Mouse (Mus musculus): ENCODE results near the gene Aldh1l1. TPM values are rescaled to one million over a fixed set of nuclear protein-coding genes. Genes with fewer than 3 reads are reported as not detected.
"Not testable (repeated sequence)": the region's sequence is repeated elsewhere in the genome, so short reads cannot be mapped to it uniquely, and the experiment has no call there.

Gene Aldh1l1
- polyA plus RNA-seq, 1 experiment from 2014 or later: 8.1 TPM

GRCm38 (mm10) chr6:90630427-90630826 lies 144.2 kb downstream of the Aldh1l1 start:
- no peak overlapping the region for H3K27ac ChIP-seq
- no peaks in the 10 kb centered on the region for H3K4me1 ChIP-seq
- no peak overlapping the region for H3K4me2 ChIP-seq
- no peak overlapping the region for H3K9ac ChIP-seq
- H3K27me3 ChIP-seq: no peaks in the 10 kb centered on the region
- no peaks in the 10 kb centered on the region for H3K9me3 ChIP-seq (replicated peaks)
- no peaks in the 10 kb centered on the region for H3K36me3 ChIP-seq (ENCODE audit: poor library complexity, severe bottlenecking)
- ATAC-seq: no peak
- no peak overlapping the region for H3K4me3 ChIP-seq
- WGBS: 88% methylated on average over 7 of the region's 7 CpGs

GRCm38 (mm10) chr6:90632526-90632925 lies 146.3 kb downstream of the Aldh1l1 start:
- H3K4me3 ChIP-seq; H3K9ac ChIP-seq; ATAC-seq; H3K36me3 ChIP-seq (ENCODE audit: poor library complexity, severe bottlenecking); H3K9me3 ChIP-seq (replicated peaks); H3K4me2 ChIP-seq; H3K27ac ChIP-seq; H3K27me3 ChIP-seq; H3K4me1 ChIP-seq: not testable (repeated sequence)
- 70% methylated on average over 3 of the region's 3 CpGs for WGBS

GRCm38 (mm10) chr6:90635081-90635480 lies 148.9 kb downstream of the Aldh1l1 start:
- Histone ChIP-seq H3K27me3 (no peaks in the 10 kb centered on the region), H3K9me3 (replicated peaks) (no peaks in the 10 kb centered on the region), H3K36me3 (ENCODE audit: poor library complexity, severe bottlenecking) (no peaks in the 10 kb centered on the region), H3K9ac (no peak overlapping the region), H3K4me2 (no peak overlapping the region), H3K4me3 (no peak overlapping the region), H3K4me1 (no peaks in the 10 kb centered on the region), H3K27ac (no peak overlapping the region)
- no peak for ATAC-seq
- 46% methylated on average over 4 of the region's 4 CpGs for WGBS

- Histone ChIP-seq H3K4me1 (no peaks in the 10 kb centered on the region), H3K27ac (no peak overlapping the region), H3K9ac (no peak overlapping the region), H3K4me3 (no peak overlapping the region), H3K36me3 (ENCODE audit: poor library complexity, severe bottlenecking) (no peaks in the 10 kb centered on the region), H3K27me3 (no peaks in the 10 kb centered on the region), H3K4me2 (no peak overlapping the region), H3K9me3 (replicated peaks) (no peaks in the 10 kb centered on the region)
- ATAC-seq: no peak
- 78% methylated on average over 3 of the region's 3 CpGs for WGBS
Observed at GRCm38 (mm10) chr6:90635611-90636010, 149.4 kb downstream of the Aldh1l1 start.

GRCm38 (mm10) chr6:90643057-90643456 lies 156.8 kb downstream of the Aldh1l1 start:
- Histone ChIP-seq H3K36me3 (ENCODE audit: poor library complexity, severe bottlenecking) (no peaks in the 10 kb centered on the region), H3K9me3 (replicated peaks) (no peaks in the 10 kb centered on the region), H3K4me3 (no peak overlapping the region), H3K27ac (no peak overlapping the region), H3K9ac (no peak overlapping the region), H3K27me3 (no peaks in the 10 kb centered on the region), H3K4me2 (no peak overlapping the region), H3K4me1 (peaks cover 9% of the 10 kb centered on the region)
- ATAC-seq: no peak
- 90% methylated on average over 3 of the region's 3 CpGs for WGBS

- Histone ChIP-seq H3K9ac (no peak overlapping the region), H3K4me2 (no peak overlapping the region), H3K4me3 (no peak overlapping the region), H3K27me3 (no peaks in the 10 kb centered on the region), H3K36me3 (ENCODE audit: poor library complexity, severe bottlenecking) (no peaks in the 10 kb centered on the region), H3K27ac (no peak overlapping the region), H3K9me3 (replicated peaks) (no peaks in the 10 kb centered on the region), H3K4me1 (peaks cover 9% of the 10 kb centered on the region)
- WGBS: 62% methylated on average over 4 of the region's 4 CpGs
- peak; percentile 36; the same call in 1 of the 2 replicates for ATAC-seq
Observed at GRCm38 (mm10) chr6:90644965-90645364, 158.7 kb downstream of the Aldh1l1 start.

GRCm38 (mm10) chr6:90648391-90648790 lies 162.2 kb downstream of the Aldh1l1 start:
- no peak overlapping the region for H3K27ac ChIP-seq
- no peak overlapping the region for H3K4me2 ChIP-seq
- H3K9ac ChIP-seq: no peak overlapping the region
- no peaks in the 10 kb centered on the region for H3K36me3 ChIP-seq (ENCODE audit: poor library complexity, severe bottlenecking)
- H3K4me3 ChIP-seq: no peak overlapping the region
- H3K9me3 ChIP-seq (replicated peaks): no peaks in the 10 kb centered on the region; the same call in 1 of the 2 replicates
- ATAC-seq: no peak
- peaks cover 9% of the 10 kb centered on the region for H3K4me1 ChIP-seq
- 87% methylated on average over 6 of the region's 6 CpGs for WGBS
- H3K27me3 ChIP-seq: no peaks in the 10 kb centered on the region

- Histone ChIP-seq H3K4me3 (no peak overlapping the region), H3K36me3 (ENCODE audit: poor library complexity, severe bottlenecking) (no peaks in the 10 kb centered on the region), H3K27me3 (no peaks in the 10 kb centered on the region), H3K9me3 (replicated peaks) (no peaks in the 10 kb centered on the region; the same call in 1 of the 2 replicates), H3K4me1 (peaks cover 9% of the 10 kb centered on the region), H3K27ac (no peak overlapping the region), H3K9ac (no peak overlapping the region), H3K4me2 (no peak overlapping the region)
- WGBS: 80% methylated on average over 3 of the region's 4 CpGs
- no peak for ATAC-seq
Observed at GRCm38 (mm10) chr6:90649279-90649678, 163.1 kb downstream of the Aldh1l1 start.

Other genes starting within 250 kb of the Aldh1l1 start
- gene Vmn1r54, start 240.1 kb upstream of the Aldh1l1 start, polyA plus RNA-seq (2015; fragmentation: Nextera tagmentation; extraction: Ambion mirVana): not detected in 2 replicates
- not detected in 2 replicates for gene BC048671, start 185.2 kb upstream of the Aldh1l1 start, polyA plus RNA-seq (2015; fragmentation: Nextera tagmentation; extraction: Ambion mirVana)
- 0.18 TPM in 1 of 2 replicates, not detected in the other for gene Chst13, start 161.2 kb upstream of the Aldh1l1 start, polyA plus RNA-seq (2015; fragmentation: Nextera tagmentation; extraction: Ambion mirVana)
- not detected in 2 replicates for gene Uroc1, start 153.1 kb upstream of the Aldh1l1 start, polyA plus RNA-seq (2015; fragmentation: Nextera tagmentation; extraction: Ambion mirVana)
- gene Zxdc, start 116.9 kb upstream of the Aldh1l1 start, polyA plus RNA-seq (2015; fragmentation: Nextera tagmentation; extraction: Ambion mirVana): 9.1 and 10.3 TPM in 2 replicates
- 3.1 TPM in 2 replicates for gene Cfap100, start 57.6 kb upstream of the Aldh1l1 start, polyA plus RNA-seq (2015; fragmentation: Nextera tagmentation; extraction: Ambion mirVana)
- gene Klf15, start 23.9 kb upstream of the Aldh1l1 start, polyA plus RNA-seq (2015; fragmentation: Nextera tagmentation; extraction: Ambion mirVana): 6.5 and 7.0 TPM in 2 replicates
- 1.7 and 1.9 TPM in 2 replicates for gene Slc41a3, start 118.3 kb downstream of the Aldh1l1 start, polyA plus RNA-seq (2015; fragmentation: Nextera tagmentation; extraction: Ambion mirVana)

Data from forebrain, embryonic 13.5 days (tissue).